Comparison of ENCODE assay signal across 10 mouse cellular contexts in the genomic region with DNA sequence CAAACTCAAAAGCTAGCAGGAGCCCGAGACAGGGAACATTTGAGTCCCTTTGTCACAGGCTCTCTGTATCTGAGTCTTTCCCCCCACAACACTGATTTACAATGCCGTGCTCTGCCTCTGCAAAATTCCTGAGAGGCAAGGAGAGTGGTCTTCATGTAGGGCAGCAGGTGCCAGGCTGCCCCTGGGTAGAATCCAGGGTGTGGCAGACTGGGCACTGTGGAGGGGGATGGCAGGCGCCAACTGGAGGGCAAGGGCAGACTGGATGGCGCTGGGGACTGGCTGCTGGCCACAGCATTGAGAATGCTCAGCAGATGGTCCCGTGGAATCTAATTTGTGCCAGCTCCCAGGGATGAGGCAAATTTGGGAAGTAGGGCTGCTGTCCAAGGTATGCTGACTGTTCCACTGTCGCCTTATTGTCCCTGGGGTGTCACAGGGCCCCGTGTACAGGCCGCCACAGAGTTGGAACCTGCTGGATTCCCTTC. TPM values are rescaled to one million over a fixed set of nuclear protein-coding genes. Genes with fewer than 3 reads are reported as not detected.
DNase-seq lines count a peak whose midpoint lies in the region; ATAC-seq and TF ChIP-seq lines count a peak whose summit lies in the region.
"Had no signal": no experiment of that assay in that cellular context is flagged by ENCODE, and none has a peak within 500 bp of the region (broad histone marks: within the 10 kb centered on the region; RNA-seq: fewer than 3 reads in every experiment).

No protein-coding gene starts in this region.

- H3K4me1 ChIP-seq in liver, embryonic 12.5 days = no peaks in the 10 kb centered on the region; the same call in 1 of the 2 replicates

- no peaks in the 10 kb centered on the region for H3K36me3 ChIP-seq in liver, embryonic 12.5 days

- peak; percentile 41 for DNase-seq in adrenal gland, postnatal 14 days
- DNase-seq in adrenal gland, postnatal 36 days = no peak
- peak; percentile 71 for DNase-seq in MN1 (ENCODE audit: low spot score)
- peak; percentile 49 for DNase-seq in gastrocnemius, postnatal 10 days
- DNase-seq in left cerebral cortex, adult 2 months (ENCODE audit: extremely low spot score in 1 of 2, low spot score in 2 of 2) = peak in 1 of 2 experiments; percentile 52
- DNase-seq in spleen, adult 18-20 months = no peak
- no peak for DNase-seq in adrenal gland, adult (ENCODE audit: inconsistent age in 2 of 2, low spot score in 1 of 2)
- DNase-seq: kidney, postnatal 25 days had no signal

- TF ChIP-seq CTCF in left cerebral cortex, adult 2 months (IDR thresholded peaks at IDR 0.05) = no peak

- H3K9ac ChIP-seq in liver, embryonic 12.5 days = no peak overlapping the region

- peak overlapping the region; percentile 86 for H3K27ac ChIP-seq in left cerebral cortex, adult 2 months
- no peak overlapping the region for H3K27ac ChIP-seq in liver, embryonic 12.5 days
- H3K27ac ChIP-seq: macrophage had no signal

- H3K4me2 ChIP-seq in liver, embryonic 12.5 days = no peak overlapping the region

- H3K4me3 ChIP-seq in left cerebral cortex, adult 2 months = no peak overlapping the region
- no peak overlapping the region for H3K4me3 ChIP-seq in liver, embryonic 12.5 days

- 56% methylated on average over 8 of the region's 8 CpGs for WGBS in liver, embryonic 12.5 days (ENCODE audit: insufficient replicate concordance)

- intact Hi-C loops in left cerebral cortex, adult 2 months (cut with DNase I) = loop anchor here (5.0 kb wide), 1 partner anchor 449 kb away; no protein-coding TSS in a partner anchor

- ATAC-seq in liver, embryonic 12.5 days = no peak

- H3K9me3 ChIP-seq in liver, embryonic 12.5 days (replicated peaks) = no peaks in the 10 kb centered on the region

- peaks cover 36% of the 10 kb centered on the region for H3K27me3 ChIP-seq in liver, embryonic 12.5 days (replicated peaks)

RNA-seq across cellular contexts. Expression of a gene that starts 20.8 kb away (rescaled TPM):
- 37.7 and 45.9 TPM in 2 replicates for total RNA-seq in adrenal gland, postnatal 14 days (2021)
- total RNA-seq in adrenal gland, postnatal 36 days (2021) = 100 to 1,000 TPM; 106 to 228 TPM
- total RNA-seq in gastrocnemius, postnatal 10 days (2021) = 100 to 1,000 TPM; 194 to 198 TPM
- total RNA-seq in left cerebral cortex, adult 2 months (2021) = 10 to 100 TPM; 11.0 to 12.6 TPM
- 1.2 and 1.5 TPM in 2 replicates for polyA plus RNA-seq in liver, embryonic 12.5 days (2016; fragmentation: Nextera tagmentation; extraction: Ambion mirVana)

Comparison
In these comparisons a context has a peak if more than half of its experiments do, and no peak if none do; other contexts are left out.
1. DNase-seq: peak in adrenal gland, postnatal 14 days (single experiment), MN1 (single experiment) and gastrocnemius, postnatal 10 days (single experiment); none in adrenal gland, postnatal 36 days (0 of 2), spleen, adult 18-20 months (0 of 2) and adrenal gland, adult (0 of 2).